Mouse (Mus musculus): ENCODE data around the gene Ube2n.
"Not testable (repeated sequence)": the region's sequence is repeated elsewhere in the genome, so short reads cannot be mapped to it uniquely, and the experiment has no call there.

Ube2n gene

DNA sequence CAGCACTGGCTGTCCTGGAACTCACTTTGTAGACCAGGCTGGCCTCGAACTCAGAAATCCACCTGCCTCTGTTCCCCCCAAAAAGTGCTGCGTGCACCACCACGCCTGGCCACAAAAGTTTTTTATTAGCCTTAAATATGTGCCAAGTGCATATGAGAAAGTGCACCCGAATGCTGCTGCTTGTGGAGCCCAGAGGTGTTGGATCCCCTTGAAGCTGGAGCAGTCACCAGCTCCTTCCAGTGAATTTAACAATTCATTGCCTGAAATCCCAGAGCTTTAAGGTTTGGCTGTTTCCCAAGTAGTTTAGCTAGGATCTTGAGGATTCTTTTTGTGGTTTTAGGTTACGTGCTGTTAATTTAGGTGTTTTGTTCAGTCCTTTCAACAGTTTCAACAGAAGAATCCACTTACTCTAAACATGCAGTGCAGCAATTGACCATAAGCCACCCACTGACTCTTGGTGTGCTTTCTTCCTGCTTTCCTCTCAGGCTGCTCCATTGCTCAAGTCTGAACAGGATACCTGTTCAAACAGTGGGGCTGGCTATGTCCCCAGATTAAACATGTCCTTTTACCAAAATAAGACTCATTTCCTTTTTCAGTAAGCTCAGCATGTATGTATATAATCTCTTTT lies 11.7 kb downstream of the Ube2n start:
- DNase-seq, result no peak

DNA sequence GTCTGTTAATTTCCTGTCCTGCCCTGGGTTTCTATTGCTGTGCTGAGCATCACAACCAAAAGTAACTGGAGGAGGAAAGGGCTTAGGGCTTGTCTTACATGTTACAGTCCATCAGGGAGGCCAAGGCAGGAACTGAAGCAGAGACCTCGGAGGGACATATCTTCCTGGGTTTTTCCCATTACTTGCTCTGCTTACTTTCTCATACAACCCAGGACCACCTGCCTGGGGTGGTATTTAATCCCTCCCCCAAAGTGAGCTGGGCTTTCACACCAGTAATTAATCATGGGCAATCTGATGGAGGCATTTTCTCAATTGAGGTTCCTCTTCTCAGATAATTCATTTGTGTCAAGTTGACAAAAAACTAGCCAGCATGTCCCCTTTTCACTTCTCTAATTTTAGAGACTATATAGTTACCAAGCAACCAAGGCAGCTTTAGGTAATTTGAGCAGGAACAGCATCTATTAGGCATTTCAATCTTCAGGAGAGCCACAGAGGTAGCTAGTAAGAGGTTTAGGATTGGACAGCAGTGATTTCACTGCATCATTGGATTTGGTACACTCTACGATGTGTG lies 15.7 kb downstream of the Ube2n start:
- DNase-seq, result no peak

DNA sequence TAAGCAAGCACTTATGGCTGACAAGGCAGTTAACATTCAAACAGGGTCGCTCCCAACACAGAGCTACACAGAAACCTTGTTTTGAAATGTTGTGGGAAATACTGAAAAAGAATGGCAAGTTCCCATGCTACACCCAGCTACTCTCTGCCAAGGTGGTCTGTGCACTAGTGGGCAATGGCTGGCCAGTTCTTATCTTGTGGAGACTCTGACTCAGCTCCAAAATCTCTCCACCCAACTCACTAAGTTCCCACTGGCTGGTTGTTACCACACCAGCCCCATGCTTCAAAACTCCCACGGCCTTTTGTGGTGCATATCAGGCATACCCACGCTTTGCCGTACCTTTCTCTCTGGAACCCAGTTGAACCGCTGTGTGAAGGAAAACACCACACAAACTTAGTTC lies 18.0 kb downstream of the Ube2n start:
- DNase-seq, result no peak

DNA sequence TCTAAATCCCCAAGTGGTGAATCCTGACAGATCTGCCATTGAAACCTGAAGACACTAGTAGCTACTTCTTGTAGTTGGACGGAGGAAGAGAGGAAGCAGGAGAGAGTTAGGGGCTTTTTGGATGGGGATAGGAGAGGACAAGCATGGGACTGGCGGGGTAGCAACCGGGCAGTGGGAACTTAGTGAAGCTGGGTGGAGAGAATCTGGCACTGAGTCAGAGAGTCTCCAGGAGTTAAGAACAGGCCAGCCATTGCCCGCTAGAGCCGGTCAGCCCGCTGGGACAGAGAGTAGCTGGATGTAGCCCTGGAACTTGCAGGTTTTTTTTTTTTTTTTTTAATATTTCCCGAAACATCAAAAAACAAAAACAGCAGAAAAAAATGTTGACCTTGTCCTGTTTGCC lies 18.4 kb downstream of the Ube2n start:
- DNase-seq, result no peak

DNA sequence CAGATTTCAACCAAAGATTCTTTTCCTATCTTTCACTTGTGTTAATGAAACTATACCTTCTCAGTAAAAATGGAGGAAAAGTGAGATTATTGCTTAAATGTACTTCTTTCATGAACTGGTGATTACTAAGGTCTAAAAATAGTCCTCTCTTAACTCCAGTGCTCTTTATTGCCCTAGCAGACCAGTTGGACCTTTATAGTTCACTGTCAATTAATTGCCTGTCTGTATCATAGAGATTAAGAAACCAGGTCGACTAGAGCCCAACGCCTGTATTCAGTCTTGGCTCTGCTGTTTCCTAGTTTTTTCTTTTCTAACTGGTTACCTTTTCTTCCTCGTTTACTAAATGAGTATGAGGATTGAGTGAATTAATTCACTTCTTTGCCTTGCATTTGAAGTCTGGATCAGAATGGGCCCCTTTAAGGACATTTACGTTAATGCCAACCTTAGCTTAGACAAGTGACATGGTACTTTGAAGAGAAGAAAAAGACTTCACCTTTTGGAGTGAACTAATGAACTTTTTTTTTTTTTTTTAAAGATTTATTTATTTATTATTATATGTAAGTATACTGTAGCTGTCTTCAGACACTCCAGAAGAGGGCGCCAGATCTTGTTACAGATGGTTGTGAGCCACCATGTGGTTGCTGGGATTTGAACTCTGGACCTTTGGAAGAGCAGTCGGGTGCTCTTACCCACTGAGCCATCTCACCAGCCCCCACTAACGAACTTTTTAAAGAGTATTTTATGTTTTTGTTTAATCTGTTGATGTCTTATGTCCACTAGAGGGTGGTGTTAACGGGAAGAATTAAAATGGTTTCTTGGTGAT lies 20.7 kb downstream of the Ube2n start:
- DNase-seq, result no peak

DNA sequence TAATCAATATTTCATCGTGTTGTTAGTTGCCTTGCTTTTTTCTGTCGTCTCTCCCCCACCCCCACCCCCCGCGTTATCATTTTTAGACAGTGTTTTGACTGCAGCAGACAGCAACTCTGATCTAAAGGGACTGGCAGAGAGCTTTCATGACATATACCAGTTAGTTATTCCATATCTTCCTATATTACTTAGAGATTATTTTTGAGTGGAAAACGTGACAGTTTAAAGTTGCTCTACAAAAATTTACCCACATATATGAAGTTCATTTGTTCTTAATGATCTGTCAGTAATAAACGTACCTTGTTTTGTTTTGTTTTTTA lies 21.2 kb downstream of the Ube2n start:
- DNase-seq, result no peak

DNA sequence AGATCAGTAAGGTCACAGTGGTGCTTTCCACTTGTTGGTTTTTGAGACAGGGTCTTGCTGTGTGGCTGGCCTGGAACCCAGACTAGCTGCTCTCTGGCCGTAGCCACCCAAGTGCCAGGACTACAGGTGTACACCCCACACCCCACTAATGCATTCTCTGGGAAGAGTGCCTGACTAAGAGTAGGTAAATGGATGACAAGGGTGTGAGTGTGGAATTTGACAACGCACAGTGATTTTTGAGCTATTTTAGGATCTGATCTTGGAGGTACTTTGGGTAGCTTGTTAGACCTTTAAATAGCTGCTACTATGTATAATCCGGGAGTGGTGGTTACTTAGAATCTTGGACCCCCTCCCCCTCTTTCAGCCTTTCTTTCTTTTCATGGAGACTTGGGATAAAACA lies 24.3 kb downstream of the Ube2n start:
- DNase-seq, result no peak

DNA sequence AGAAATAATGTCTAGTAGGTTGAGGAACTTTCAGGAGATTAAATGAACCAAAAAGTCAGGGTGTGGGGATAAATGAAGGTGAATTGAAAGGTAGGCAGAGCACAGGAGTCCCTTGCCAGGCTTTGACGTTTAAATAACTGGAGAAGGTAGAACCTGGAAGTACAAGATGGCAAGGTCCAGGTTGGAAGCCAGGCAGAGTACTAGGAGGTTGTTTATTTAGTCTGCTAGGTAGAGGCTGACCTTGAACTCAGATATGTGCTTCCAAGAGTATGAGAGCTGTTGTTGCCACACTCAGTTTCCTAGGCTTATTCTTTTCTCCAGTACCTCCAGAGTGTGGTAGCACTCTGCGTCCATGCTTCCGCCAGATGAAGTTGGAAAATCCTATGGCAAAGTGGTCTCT lies 24.9 kb downstream of the Ube2n start:
- no peak for DNase-seq

DNA sequence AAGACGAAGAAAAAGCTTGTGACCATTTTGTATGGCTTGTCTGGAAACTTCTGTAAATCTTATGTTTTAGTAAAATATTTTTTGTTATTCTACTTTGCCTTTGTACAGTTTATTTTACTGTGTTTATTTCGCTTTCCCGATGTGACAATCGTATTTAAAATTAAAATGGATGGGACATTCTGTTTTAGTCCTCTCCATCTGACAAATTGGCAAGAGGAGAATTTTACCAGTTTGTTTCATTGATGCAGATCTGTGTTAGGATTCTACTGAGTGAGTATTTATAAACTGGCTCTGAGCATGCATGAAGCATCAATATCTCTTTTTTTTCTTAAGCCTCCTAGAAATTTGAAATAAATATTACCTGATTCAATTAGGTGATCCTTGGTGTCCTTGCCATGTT lies 28.0 kb downstream of the Ube2n start:
- no peak for DNase-seq

DNA sequence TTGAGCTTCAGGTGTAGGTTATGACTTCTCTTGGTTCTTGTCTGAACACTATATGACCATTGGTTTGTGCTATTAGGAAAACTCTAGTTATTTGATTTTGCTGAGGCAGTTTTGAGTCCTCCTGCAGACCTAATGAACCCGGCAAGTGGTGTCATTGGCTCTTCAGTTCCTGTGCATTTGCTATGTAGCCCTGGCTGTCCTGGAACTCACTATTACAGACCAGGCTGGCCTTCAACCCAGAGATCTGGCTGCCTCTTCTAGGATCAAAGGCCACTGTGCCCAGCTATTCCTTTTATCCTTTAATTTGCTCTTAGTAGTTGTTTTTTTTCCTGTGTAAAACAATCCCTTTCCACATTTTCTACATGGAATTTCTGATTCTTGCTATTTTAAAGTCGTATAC lies 28.4 kb downstream of the Ube2n start:
- DNase-seq, result no peak

DNA sequence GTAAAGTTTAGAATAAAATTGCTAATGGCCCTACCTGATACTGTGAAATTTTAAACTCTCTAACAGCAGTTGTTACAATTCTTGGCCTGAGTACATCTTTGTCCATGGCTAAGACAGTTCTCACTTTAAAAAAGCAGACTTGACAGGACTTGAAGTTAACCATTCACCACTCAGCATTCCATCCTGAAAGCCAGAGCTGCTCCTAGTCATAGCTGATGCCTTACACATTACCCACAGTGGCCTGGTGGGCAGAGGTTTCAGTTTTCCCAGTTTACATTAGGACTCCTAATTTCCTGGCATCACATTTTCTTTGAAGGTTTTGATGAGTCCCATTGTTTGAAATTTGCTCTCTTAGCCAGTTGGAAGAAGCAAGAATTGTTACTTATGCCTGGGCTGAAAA lies 29.1 kb downstream of the Ube2n start:
- peak; percentile 77 for DNase-seq

DNA sequence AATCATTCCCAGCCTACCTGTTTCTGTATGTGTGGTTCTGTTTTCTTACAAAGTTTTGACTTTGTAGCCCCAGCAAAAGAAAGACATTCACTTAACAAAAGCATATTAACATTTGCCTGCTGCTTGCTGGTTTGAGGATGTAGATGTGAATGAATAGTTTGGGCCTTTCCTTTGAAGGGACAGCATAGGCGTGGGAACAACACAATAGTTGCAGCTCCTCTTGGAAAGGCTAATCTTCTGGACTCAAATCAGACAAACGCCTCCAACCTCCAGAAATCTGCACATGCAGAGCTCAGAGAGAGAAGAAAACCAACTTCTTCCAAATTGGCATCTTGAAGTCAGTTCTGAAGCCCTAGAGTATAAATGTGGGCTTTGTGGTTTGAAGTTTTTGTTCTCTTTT lies 29.7 kb downstream of the Ube2n start:
- no peak for DNase-seq

DNA sequence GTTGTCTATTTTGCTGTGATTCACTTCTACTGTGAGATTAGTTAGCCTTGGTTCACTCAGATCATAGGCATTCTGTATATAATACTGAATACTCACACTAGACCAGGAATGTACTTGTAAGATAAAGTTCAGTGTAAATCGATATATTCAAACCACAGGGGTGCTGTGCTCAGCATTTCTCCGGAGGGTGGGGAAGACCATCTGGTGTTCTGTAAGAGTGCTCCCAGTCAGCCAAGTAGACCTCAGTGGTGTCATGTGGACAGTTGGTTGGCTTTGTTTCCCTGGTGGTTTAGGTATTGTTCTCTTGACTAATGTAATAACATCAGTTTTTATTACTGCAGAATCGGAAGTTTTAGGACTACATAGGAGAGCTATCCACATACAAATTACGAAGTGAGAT lies 30.1 kb downstream of the Ube2n start:
- DNase-seq, result no peak

DNA sequence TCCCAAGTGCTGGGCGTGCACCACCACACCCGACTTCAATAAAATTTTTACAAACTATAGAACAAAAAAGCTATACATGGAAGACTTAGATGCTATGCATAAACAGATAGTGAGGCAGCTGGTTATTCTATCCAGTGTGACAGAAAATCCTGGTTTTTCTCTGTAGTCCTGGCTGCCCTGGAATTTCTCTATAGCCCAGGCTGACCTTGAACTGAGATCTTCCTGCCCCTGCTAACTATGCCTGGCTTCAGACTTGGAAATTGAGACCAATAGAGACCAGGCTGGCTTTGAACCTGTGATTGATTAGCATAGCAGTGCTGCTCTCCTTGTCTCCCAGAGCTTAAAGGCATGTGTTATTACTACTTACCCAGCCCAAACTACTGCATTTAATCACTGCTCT lies 31.2 kb downstream of the Ube2n start:
- no peak for DNase-seq

DNA sequence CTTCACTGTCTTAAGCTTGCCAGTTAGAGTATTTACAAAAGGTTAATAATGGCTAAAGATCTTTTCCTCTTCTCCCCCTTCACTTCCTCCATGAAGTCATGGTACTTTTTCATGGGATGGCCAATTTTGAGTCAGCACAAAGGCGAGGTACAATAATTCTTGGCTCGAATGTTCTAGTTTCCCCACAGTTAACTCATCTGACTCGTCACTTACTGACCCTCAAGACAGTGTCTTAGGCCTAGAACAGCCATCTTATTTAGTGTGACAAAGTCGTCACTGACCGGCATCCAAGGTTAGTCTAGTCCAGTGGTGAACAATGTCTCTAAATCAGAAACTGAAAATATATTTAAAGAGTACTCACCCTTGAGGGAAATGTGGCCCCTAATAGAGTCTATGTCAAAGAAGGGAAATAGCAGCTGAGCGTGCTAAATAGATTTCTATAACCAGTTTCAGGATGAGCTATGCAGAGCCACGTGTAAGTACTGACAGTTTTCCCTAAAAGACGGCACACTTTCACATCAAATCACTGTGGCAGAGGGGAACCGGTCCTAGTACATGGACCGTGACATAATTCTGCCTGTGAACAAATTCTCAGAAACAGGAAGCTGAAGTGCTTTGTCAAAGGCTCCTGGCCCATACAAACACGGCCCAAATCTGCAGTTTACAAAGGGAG lies 33.3 kb downstream of the Ube2n start:
- DNase-seq, result no peak

DNA sequence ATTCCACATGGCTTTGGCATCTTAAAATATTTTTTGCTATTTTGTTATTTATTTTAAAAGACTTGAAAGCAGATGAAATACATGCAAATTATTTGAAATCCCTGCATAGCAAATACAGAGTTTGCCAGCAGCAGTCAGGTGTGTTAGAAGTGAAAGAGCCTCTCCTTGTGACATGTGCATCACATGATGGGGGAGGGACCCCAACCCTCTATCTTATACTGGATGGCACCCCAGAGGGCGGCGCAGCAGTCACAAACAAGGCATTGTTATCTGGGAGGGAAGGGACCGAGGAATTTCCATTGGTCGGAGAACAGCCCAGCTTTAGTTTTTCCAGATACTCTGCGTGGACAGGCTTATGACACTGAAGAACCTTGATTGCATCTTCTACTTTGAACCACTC lies 34.1 kb downstream of the Ube2n start:
- not testable (repeated sequence) for DNase-seq

DNA sequence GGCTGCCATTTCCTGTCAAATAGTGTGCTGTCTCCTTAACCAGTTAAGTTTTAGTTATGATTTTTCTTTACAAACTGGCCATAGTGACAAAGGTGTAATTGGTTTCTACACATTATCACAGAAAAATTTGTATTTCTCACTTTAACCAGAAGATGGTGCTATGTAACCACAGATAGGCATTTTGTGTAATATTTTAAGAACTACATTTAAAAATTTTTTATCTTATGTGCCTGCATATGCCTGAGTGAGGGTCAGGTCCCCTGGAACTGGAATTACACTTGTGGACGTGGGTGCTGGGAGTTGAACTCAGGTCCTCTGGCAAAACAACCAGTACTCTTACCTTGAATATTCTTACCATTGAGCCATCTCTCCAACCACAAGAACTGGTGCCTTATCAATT lies 35.6 kb downstream of the Ube2n start:
- DNase-seq, result no peak

DNA sequence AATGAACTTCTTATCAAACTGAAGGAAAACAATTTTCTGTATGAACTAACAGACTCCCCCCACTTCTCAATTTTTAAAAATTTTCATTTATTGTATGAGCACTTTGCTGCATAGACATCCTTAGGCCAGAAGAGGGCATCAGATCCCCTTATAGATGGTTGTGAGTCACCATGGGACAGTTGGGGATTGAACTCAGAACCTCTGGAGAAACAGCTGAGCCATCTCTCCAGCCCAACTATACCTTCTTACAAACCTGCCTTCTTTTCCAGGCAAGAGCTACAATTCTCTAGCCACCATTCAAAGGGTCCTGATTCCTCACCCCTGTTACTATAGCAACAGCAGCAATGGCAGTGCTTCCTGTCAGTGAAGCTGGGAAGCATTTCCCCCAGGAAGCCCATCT lies 36.8 kb downstream of the Ube2n start:
- no peak for DNase-seq

DNA sequence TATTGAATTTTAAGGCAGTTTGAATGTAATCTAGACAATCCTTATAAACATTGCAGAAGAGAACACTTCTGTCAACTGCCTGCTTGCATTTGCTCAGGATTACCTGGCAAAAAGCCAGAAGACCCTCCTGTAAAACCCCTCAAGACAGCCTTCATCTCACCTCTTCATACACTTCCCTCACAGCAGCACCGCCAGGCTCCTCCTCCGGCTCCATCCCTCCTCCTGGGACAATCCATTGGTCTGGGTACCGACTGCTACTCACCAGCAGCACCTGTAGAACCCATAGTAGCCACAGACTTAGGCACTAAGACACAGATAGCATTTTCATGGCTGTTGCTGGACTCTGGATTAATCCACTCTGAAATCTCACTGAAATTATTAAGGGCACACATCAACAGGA lies 37.4 kb downstream of the Ube2n start:
- no peak for DNase-seq

DNA sequence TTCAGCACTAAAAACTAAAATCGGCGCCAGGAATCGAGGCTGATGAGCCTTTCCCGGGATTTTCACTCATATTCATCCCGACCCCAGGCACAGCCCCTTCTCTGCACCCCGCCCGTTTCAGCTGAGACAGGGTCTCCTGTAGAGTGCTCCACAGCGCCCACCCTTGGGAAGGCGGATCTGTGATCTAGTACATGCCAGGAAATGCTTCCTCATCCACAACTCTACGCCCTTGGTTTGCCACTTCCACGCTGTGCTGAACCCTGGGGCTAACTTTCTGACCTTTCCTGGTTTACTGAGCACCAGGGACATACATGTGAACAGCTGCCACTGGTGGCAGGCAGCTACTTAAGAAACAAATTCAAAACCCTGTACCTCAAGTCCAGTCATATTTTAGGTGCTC lies 40.9 kb downstream of the Ube2n start:
- no peak for DNase-seq

DNA sequence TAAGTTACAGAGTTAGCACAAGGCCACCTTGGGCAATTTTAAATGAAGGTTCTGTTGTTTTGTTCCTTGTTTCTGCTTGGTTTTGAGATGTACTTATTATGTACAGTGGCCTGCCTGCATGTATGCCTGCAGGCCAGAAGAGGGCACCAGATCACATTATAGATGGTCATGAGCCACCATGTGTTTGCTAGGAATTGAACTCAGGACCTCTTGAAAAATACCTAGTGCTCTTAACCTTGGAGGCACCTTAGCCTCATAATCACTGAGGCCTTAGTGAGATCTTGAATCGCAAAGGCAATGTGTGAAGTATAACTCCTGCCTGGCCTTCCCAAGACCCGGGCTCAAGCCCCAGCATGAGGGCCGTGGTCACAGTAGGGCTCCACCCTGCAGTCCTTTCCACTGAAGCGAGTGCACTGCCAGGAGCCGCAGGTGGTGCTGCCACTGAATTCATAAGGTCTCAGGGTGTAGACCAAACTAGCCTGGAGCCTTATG lies 42.4 kb downstream of the Ube2n start:
- no peak for DNase-seq

DNA sequence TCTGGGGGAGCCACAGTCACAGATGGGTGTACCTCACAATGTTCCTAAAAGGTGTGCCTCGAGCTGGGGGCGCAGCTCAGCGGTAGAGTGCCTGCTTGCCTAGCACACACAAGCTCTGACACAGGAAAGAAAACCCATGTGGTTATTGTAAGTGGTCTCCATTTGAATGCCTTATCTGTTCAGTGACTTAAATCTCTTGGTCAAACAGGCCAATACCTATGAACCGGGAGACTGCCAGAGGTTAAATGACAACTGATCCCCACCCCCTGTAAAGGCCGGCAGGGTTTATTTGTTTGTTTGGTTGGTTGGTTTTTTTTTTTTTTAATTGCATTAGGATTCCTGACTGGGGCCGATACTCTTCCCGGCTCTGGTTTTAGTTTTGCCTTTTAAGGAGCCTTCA lies 44.5 kb downstream of the Ube2n start:
- no peak for DNase-seq

DNA sequence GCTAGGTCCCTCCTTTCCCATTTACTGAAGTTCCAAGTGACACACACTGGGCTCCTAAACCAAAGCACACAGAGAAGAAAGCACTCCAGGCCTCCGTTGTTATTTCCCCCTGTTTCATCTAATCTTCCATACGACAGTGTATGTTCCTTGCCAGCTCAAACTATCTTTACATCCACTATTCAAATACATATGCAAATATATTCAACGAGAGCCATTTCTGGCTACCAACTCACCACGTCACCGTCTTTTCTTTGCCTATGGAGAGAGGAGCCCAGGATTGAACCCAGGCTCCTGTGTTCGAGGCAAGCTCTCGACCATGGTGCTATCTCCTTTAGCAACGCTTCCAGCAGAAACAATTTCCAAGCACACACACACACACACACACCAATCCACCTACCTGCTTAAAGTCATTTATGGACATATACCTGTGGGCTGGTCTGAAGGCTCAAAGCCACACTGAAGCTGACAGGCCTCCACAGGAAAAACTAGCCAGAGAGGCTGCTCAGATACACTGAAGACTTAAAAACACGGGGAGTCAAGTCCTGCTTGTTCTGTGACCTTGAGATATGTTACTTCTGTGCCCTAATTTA lies 45.5 kb downstream of the Ube2n start:
- no peak for DNase-seq

DNA sequence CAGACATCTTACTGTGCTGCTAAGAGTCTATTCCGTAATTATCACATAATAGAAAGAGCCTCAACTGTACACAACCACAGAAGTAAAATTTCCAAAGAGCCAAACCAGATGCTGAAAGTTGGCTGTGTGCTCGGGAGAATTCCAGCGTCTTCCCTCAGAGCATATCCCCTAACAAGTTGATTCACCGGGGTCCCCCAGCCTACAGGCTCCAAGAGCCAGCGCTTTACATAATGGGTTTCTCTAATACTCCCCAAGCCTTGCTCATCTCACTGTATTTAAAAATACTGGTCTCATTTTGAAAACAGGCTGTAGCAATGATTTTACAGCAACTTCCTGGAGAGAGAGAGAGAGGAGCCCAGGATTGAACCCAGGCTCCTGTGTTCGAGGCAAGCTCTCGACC lies 46.7 kb downstream of the Ube2n start:
- peak; percentile 17 for DNase-seq

Measured in kidney, adult 9 months (tissue).